Mouse (Mus musculus) heart, postnatal 36 days (tissue): ENCODE measurements around the gene Thap7. TPM values are rescaled to one million over a fixed set of nuclear protein-coding genes. Genes with fewer than 3 reads are reported as not detected.
"Not testable (repeated sequence)": the region's sequence is repeated elsewhere in the genome, so short reads cannot be mapped to it uniquely, and the experiment has no call there.

ENCODE experiments used
- DNase-seq, 2 experiments: peaks; one replicate each; pipeline ENCODE4 v3.0.0; 2021 to 2022
- intact Hi-C: fragments of 180-260 bp; cut with DNase I; formaldehyde crosslinking; loops from one replicate; pipeline ENCODE4 v1.15.1; 2025
- total RNA-seq, 2 experiments: library from RNA; stranded (reverse); gene quantifications; 2 replicates each; pipeline ENCODE4 v1.2.3; 2021

Gene Thap7
- total RNA-seq, 2 experiments from 2014 or later, result 14.7 to 14.8 TPM

DNA sequence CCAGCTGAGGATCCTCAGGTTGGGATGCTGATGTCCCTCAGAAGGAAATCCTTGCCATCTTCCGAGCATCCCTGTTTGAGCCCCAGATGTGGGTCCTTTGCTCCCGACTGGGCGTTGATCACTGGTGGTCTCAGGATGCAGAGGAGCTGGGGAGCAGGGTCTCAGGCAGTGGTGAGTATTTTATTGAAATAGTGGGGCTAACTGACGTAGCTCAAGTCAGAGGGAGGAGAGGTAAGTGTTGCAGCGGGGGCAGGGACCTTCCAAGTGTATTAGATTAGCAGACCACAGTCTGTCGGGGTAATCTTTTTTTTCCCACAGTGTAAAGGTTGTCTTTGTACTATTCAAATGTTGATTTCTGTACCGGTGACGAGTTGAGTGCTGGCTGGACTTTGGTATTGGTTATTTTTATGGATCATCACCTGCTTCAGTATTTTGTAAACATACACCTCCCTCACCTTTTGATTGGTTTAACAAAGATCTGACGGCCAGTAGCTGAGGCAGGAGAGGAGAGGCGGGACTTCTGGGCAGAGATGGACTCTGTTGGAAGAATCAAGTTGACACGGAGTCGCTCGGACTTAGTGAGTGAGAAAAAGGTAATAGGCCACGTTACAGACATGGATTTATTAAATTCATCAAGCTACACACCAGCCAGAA is 1.9 kb upstream of the Thap7 start:
- no peak for DNase-seq
- intact Hi-C loops, result no loop called here

DNA sequence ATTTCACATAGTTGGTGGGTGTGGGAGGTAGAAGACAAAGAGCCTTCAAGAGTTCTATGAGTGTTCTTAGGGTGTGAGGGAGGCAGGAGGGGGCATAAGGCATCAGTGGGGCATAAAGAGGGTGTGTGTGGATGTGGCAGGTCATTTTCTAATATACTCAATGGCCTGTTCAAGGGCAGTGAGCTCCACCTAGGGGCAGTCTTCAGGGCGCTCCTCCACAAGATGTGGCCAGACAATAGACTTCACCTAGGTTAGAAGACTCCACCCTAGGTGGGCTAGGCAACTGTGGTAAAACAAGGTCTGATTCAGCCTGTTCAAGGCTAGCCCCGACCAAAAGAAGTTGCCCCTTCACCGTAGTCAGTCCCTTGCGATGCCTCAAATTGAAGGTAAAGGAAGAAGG is 1.3 kb upstream of the Thap7 start:
- intact Hi-C loops, result no loop called here
- DNase-seq, result no peak

DNA sequence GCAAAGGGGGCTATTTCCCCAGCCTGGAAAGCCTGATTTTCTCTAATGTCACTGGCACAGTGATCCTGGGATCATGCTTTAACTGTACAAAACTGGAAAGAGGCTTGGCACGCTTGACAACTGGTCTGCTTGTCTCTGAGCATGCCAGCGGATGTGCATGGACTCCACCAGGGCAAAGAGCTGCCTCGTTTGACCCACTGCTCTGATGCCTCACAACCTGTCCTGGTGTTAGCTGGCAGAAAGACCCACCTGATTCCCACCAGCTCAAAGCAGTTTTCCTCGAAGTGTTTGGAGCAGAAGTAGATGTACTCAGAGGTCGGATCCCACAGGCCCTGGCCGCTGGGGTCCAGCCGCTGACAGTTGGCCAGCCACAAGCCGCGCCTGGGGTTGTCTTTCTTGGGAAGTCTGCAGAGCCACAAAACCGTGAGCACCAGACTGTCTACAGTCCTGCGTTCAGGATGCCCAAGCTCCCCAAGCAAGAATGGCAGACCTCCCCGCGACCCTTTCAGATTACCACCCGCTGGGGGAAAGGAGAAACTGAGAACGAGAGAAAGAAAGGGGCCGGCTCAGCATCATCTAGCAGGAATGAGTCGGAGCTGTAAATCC is 852 bp downstream of the Thap7 start:
- intact Hi-C loops, result loop anchor here (2.0 kb wide), 2 partner anchors 21 to 125 kb away; partner anchors contain the start of genes Lztr1 and Snap29
- DNase-seq, result no peak

DNA sequence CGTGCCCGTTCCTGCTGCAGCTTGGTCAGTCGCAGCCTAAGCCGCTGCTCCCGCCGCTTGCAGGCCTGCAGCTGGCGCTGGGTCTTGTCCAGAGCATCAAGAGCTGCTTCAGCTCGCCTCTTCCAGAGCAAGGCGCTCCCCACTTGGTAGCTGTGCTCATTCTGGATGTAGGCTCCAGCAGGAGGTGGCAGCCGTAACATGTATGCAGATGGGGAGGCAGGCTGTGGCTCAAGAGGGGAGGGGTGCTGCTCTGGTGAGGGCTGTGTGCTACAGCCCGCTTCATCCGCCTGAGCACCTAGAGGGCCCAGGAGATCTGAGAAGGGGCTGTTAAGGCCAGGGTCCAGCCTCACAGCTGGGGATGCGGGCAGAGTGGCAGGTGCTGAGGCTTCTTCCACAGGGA is 2.7 kb downstream of the Thap7 start:
- no peak for DNase-seq
- intact Hi-C loops, result no loop called here

DNA sequence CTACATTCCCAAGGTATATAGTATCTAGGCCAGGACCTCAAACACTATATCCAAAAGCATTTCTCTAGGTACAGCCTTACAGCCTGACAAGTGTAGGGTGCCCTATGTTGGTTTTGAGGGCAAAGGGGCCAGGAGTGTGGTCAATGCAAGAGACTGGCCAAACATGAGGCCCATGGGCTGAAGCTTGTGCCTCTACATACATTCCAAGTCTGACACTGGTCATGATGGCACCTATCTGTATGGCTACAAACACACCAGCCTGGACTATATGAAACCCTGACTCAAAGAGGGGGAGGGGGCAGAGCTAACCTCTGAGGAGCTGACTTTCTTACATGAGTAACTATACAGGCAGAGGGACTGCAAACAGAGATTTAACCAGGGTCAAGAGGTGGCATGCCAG is 3.3 kb downstream of the Thap7 start:
- intact Hi-C loops, result no loop called here
- DNase-seq, result no peak

DNA sequence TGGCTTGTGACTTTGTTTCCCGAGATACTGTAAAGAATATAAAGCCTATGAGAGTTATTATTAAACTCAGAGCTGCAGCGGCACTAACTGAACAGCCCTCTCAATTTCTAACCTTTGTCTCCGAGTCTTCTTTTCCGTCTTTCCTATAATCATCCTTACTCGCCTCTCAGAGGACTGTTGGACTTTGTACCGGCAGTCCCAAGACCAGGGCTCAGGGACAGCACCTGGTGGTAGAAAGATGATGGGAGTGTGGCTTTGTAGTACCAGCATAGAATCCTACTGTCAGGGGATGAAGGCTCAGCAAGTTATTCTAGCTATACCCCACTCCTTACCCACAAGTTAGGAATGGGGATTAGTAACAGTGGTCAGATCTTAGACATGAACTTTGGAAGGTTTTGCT is 4.7 kb downstream of the Thap7 start:
- intact Hi-C loops, result no loop called here
- DNase-seq, result no peak

DNA sequence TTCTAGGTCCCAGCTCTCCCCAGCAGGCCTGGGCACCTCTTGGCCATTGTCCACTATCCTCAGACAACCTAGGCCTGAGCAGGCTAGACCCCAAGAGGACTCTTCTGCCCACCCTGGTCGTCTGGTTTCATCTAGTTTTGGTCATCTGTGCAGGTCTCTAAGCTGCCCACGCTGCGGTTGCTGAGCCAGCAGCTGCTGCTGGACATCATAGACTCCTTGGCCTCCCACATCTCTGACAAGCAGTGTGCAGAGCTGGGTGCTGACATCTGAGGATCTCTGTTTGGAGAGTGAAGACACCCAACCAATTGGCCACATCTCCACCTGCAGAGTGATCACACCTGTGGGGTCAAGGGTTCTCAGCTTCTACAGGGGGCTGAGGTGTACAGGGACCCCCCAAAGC is 5.4 kb downstream of the Thap7 start:
- intact Hi-C loops, result no loop called here
- no peak for DNase-seq

DNA sequence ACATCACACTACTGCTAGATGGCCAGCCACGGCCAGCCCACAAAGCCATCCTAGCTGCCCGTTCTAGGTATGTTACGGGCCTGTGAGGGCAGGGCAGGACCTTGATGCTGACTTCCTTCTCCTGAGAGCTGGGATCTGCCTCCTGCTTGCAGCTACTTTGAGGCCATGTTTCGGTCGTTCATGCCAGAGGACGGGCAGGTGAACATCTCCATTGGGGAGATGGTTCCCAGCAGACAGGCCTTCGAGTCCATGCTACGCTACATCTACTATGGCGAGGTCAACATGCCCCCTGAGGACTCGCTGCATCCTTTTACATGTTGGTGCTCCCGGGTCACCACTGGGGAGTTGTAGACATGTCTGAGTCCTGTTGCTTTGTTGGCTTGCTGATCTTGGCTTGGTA is 6.8 kb downstream of the Thap7 start:
- DNase-seq, result no peak
- intact Hi-C loops, result no loop called here

DNA sequence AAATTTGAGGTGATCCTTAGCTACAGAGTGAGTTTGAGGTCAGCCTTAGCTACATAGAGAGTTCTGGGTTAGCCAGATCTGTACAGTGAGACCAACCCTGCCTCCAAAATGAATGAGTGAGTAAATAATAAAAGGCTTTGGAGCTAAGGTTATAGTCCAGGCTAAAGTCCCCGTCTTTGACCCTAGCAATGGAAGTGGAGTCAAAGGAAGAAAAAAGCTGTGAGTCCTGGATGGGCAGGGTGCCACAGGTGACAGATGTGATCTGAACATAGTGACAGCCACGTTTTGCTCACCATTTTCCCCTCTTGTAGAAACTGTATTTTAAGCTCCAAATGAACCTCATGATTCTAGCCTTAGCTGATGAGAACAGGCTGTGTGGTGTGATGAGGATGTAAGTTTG is 12.0 kb downstream of the Thap7 start:
- intact Hi-C loops, result no loop called here
- no peak for DNase-seq

DNA sequence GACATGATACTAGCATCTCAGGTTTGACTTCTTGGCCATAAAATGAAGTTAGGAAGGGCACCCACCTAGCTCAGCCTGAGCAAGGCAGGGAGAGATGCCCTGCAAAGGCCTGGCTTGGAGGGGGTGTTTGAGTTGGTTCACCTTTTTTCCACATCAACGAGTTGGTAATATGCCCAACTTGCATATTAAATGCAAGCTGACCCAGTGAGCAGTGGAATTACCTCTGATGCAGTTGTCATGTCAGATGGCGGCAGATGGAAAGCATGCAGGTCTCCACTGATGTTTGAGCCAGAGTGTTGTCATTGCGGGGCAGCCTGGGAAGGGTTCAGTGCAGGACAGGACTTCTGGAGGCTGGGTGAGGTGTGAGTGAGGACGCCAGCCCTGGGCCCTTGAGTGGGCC is 19.5 kb downstream of the Thap7 start:
- intact Hi-C loops, result no loop called here
- DNase-seq, result no peak

DNA sequence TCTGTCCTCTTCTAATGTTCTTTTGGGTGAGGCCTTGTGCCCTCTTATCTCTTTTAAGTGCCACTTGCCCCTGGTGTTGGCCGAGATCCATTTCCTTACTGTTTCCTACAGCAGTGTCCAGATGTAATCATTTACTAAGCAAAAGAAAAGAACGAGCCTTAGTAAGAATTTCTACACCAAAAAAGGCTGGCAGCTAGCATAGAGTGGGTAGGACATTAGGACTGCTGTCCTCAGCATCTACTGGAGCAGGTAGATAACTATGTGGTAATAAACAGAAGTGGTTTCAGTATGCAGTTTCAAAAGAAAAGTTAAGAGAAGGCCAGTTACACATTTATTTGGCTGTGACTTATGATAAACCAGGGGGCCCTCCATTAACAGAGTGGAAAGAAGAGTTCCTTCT is 20.2 kb downstream of the Thap7 start:
- intact Hi-C loops, result no loop called here
- DNase-seq, result no peak

DNA sequence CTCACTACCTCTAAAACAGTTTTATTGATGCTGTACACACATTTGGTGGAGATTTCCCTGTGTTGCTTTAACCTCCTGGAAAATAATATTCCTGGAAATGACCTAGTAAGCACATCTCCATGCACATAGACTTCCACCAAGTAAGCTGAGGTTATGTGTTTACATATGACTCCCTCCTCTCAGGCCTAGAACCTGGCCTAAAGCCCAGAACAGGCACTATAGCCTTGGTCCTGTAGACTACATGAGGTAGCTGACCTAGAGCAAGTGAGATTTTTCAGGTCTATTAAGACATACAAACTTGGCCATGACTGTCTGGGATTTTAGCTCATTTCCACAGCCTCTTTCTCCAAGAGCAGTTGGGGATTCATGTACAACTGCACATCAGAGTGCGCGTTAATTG is 20.8 kb downstream of the Thap7 start:
- intact Hi-C loops, result no loop called here
- DNase-seq, result no peak

DNA sequence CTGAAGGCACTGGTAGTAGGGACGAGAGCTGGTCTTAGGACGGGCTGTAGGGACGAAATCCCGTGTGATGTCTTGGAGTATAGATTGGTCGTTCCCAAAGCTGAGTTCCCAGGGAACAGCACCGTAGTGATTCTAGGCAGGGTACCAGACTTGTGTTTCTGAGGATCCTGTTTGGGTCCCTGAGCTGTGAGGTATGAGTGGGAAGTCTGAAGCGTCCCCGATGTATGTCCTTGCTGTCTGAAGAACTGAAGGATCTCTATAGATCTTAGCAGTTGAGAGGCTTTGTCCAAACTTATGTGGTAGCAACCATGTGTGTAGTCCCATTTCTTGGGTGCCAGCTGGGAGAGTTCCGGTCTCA is 21.7 kb downstream of the Thap7 start:
- intact Hi-C loops, result loop anchor here (2.0 kb wide), 2 partner anchors 22 to 104 kb away; partner anchors contain the start of genes Snap29 and Thap7
- DNase-seq, result no peak

DNA sequence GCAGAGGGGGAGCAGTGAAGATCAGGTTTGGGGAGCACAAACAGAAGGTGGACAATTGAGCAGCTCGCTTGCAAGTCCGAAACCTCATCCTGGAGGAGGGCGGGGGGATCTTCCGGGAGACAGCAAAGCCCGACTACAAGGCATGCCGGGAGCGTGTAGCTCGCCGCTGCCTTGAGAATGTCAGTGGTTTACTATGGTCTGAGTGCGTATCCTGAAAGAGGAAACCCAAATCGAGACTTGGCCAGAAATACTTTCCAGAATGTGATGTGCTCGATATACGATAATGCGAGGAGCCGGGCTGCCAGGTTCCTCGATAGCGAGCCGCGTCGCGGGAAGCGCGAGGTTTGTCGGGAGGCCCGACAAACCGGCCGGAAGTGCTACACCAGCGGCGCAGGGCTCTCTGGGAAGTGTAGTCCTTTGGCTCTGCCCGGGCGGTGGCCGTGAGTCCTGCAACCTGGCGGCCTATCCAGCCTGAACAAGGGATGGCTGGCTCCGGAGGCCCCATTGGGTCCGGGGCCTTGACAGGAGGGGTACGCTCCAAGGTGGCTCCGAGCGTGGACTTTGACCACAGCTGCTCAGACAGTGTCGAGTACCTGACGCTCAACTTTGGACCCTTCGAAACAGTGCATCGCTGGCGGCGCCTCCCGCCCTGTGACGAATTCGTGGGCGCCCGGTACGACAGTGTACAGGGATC is 22.2 kb downstream of the Thap7 start, which contains the start of gene Lztr1:
Gene Lztr1, plus strand, starts transcription at position 143 of the 694 bp plus-strand sequence.
- peak; percentile 88 to 93 for DNase-seq
- intact Hi-C loops, result loop anchor here (2.0 kb wide), 2 partner anchors 22 to 104 kb away; partner anchors contain the start of genes Snap29 and Thap7

DNA sequence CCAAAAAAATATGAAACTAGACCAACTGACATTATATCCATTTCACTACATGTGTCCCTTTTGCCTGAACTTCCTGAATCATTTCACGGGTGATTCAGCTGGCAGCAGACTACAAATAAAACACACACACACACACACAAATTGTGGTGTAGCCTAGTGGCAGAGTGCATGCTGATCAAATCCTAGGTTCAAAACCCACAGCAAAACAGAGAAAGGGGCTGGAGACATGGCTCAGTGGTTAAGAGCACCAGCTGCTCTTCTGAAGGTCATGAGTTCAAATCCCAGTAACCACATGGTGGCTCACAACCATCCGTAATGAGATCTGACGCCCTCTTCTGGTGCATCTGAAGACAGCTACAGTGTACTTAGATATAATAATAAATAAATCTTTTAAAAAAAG is 22.9 kb downstream of the Thap7 start:
- intact Hi-C loops, result loop anchor here (2.0 kb wide), 2 partner anchors 23 to 103 kb away; partner anchors contain the start of genes Snap29 and Thap7
- DNase-seq, result not testable (repeated sequence)

DNA sequence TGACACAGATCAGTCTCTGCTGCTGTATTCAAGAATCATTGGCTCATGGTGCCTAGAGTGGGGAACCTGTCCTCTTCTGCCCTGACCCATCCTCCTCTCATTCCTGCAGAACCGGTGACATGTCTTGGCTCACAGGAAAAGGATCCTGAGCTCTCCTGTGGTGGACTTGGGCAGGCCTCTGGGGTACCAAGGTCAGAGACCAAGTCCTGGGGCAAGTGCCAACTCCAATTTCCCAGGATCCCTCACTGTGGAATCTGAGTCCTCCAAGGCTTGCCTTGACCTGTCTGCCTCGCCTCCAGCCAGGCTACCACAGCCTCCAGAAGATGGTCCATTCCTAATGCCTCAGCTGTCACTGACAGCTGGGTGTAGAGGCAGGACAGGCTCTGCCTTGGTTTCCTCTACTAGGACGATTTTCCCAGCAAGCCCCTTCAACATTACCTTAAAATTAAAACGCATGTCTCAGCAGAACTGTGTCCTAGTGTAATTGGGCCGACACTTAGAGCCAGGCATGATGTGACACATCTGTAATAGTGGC is 23.9 kb downstream of the Thap7 start:
- intact Hi-C loops, result loop anchor here (2.0 kb wide), 1 partner anchor 54 kb away; no protein-coding TSS in a partner anchor
- no peak for DNase-seq

DNA sequence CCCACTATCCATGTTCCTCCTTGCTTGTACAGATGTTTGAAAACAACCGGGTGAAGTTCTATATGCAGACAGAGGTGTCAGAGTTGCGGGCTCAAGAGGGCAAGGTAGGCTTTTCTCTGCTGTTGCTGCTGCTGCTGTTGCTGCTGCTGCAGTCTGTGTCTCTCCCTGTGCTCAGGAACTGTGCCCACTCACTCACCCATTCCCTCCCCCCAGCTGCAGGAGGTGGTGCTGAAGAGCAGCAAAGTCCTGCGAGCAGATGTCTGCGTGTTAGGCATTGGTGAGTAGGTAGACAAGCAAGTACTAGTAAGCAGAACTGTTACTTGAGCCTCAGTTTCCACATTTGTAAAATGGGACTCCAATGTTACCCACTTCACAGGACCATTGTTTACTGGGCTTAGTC is 28.3 kb downstream of the Thap7 start:
- DNase-seq, result no peak
- intact Hi-C loops, result no loop called here

DNA sequence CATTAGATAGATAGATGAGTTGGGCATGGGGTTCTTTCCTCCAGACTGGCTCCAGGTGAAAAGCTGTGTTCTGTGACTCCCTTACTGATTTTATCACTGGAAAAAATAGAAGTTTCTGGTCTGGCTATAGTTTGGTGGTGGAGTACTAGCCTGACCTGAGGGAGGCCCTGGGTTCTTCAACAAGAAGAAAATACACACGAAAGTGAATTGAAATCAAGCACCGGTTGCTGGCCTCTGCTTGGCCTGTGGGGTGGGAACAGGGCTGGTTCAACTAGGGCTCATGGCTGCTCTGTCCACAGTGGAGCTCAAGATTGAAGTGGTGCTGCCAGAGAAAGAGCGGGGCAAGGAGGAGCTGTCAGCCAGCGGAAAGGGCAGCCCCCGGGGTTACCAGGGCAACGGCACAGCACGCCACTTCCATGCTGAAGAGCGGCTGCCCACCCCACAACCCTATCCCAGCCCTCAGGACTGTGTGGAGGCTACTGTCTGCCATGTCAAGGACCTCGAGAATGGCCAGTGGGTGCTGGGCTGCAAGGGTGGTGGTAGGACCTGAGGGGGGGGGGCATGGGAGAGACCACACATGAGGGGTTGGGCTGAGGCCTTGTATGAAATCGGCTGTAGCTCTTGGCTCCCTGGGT is 31.6 kb downstream of the Thap7 start:
- intact Hi-C loops, result no loop called here
- DNase-seq, result no peak

DNA sequence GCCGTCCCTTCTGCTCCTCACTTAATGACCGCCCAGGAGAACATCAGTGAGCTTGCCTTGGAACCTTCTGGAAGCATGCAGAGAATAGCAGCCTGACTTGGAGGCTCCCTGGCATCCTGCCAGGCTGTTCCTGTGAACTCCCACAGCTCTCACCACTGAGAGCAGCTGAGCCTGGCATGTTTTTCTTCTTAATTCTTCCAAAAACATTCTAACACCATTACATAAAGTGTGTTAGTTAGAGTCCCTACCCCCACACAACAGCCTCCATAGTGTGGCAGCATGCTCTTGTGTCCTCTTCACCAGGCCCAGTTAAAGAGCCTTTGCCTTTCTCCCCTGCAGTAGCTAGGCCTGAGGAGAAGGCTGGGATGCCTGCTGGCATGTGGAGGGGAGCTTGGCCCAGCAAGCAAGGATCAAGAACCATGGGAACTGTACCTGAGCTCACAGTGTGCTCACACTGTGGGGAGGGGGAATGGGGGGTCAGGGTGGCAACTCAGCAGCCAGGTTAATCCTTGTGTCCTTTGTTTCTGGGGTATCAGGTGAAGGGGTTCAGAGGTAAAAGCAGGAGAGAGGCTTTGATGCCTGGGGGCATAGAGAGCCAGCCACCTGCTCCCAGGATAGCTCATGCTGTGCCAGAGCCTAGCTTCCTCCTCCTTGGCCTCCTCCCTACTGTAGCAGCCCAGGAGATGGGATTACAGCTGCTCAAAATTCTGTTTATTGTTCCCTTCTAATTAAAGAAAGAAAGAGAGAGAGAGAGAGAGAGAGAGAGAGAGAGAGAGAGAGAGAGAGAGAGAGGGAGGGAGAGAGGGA is 34.2 kb downstream of the Thap7 start:
- DNase-seq, result peak; percentile 24 to 45
- intact Hi-C loops, result no loop called here

DNA sequence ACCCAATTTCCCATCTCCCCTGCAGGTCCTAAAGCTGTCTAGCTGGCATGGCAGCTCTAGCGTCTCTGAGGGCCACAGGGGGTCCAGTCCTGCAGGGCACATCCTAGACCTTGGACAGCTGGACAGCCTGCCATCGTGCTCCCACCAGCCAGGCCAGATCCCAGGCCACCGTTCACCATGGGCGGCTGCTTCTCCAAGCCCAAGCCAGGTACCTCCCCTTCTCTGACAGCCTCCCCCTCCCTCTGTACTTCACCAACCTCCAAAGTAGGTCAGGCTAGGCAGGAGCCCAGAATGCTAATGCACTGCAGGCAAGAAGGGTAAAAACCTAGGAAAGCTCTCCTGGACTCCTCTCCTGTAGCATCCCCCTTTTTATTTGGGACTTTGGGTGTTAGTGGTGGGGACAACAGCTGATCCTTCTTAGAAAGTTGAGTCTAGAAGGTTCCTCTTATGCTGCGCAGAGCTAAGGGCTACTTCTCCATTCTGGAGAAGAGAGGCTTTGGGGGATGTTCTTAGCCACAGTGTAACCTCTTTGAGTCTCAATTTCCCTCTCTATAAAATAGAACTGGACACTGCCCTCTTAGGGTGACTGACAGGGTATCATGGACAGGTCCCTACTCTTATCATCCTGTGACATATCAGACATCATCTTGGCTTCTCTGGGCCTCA is 38.9 kb downstream of the Thap7 start:
- DNase-seq, result no peak
- intact Hi-C loops, result no loop called here
